Mouse (Mus musculus): Measurements from ENCODE around the gene Cacna2d3.

DNA sequence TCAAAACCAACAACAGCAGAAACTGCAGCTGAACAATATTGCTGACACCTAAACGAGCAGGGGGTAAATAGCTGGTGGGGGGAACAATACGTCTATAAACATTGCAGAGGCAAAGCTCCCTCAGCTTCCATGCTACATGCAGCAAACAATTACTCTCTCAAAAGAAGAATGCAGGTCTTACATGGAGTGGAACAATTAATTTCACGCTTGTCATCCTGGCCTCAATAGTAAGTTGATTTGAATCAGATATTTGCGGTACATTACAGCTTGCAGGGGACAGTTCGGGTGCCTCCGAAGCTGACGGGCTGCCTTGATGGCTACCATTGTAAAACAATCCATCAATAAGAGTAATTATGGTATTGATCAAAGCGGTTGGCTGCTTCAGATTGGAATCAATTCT, 122.2 kb downstream of the Cacna2d3 start:
- TF ChIP-seq MAFK (IDR thresholded peaks at IDR 0.05; ENCODE audit: insufficient read depth, low read depth, low read length) (no peak), ZNF384 (IDR thresholded peaks at IDR 0.05; ENCODE audit: low read depth, low read length) (no peak), HCFC1 (IDR thresholded peaks at IDR 0.05; ENCODE audit: borderline replicate concordance, insufficient read depth, low read length) (no peak), CHD2 (IDR thresholded peaks at IDR 0.05; ENCODE audit: low read depth, low read length) (no peak)

All from ES-E14 (cell line).